ENCODE assay signal across 13 mouse cellular contexts in the genomic region with DNA sequence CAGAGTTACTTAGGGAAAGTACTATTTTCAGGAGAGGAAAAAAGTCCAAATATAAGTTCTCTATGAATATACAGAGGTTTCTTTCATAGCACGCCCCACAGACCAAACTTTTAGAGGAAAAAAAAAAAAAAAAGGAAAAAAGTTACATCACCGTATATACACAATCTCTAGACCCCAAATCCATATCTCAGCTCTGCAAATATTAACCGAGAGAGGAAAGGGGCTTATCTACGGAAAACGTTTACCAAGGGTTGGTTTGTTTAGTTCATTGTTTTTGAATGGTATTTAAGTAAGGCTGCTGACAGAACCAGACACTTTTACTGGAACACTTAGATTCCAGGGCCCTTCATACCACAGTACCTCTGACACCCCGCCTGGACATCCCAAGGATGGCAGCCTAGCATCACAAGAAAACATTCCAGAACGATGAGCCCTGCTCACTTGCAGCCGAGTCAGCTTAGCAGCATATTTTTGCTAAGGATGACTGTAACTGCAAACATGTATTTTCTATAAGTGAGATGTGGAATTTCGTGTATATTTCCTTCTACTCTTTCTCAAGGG. TPM values are rescaled to one million over a fixed set of nuclear protein-coding genes. Genes with fewer than 3 reads are reported as not detected.
A peak's percentile ranks its signal among the peaks of the same experiment; 100 is the strongest.
DNase-seq lines count a peak whose midpoint lies in the region; ATAC-seq lines count a peak whose summit lies in the region.
"Had no signal": no experiment of that assay in that cellular context is flagged by ENCODE, and none has a peak within 500 bp of the region (broad histone marks: within the 10 kb centered on the region; RNA-seq: fewer than 3 reads in every experiment).

No protein-coding gene starts in this region.

- peaks cover 99% of the 10 kb centered on the region for H3K4me1 ChIP-seq in heart, embryonic 13.5 days
- peaks cover 70% of the 10 kb centered on the region for H3K4me1 ChIP-seq in lung, embryonic 16.5 days (replicated peaks; ENCODE audit: control insufficient read depth, insufficient read depth, low read length)
- H3K4me1 ChIP-seq in limb, embryonic 15.5 days = peaks cover 85% of the 10 kb centered on the region
- H3K4me1 ChIP-seq in hindbrain, embryonic 16.5 days (ENCODE audit: control insufficient read depth, insufficient read depth, low read depth, low read length) = peaks cover 4% of the 10 kb centered on the region; the same call in 1 of the 2 replicates
- H3K4me1 ChIP-seq: megakaryocyte, embryonic 14.5 days had no signal

- 32% methylated on average over 9 of the region's 9 CpGs for WGBS in heart, embryonic 13.5 days
- 32% methylated on average over 9 of the region's 9 CpGs for WGBS in lung, embryonic 16.5 days
- 54% methylated on average over 9 of the region's 9 CpGs for WGBS in limb, embryonic 15.5 days
- 88% methylated on average over 9 of the region's 9 CpGs for WGBS in hindbrain, embryonic 16.5 days

- H3K4me2 ChIP-seq in heart, embryonic 13.5 days = no peak overlapping the region
- no peak overlapping the region for H3K4me2 ChIP-seq in lung, embryonic 16.5 days (ENCODE audit: low read depth, low read length)
- H3K4me2 ChIP-seq in limb, embryonic 15.5 days = no peak overlapping the region
- H3K4me2 ChIP-seq in hindbrain, embryonic 16.5 days (ENCODE audit: low read length) = no peak overlapping the region

- H3K9me3 ChIP-seq in heart, embryonic 13.5 days = no peaks in the 10 kb centered on the region
- no peaks in the 10 kb centered on the region for H3K9me3 ChIP-seq in lung, embryonic 16.5 days (ENCODE audit: control insufficient read depth, low read length)
- H3K9me3 ChIP-seq in limb, embryonic 15.5 days = no peaks in the 10 kb centered on the region
- no peaks in the 10 kb centered on the region for H3K9me3 ChIP-seq in hindbrain, embryonic 16.5 days (ENCODE audit: control insufficient read depth, low read length)
- H3K9me3 ChIP-seq: megakaryocyte, embryonic 14.5 days had no signal

- peaks cover 3% of the 10 kb centered on the region; the same call in 1 of the 2 replicates for H3K36me3 ChIP-seq in heart, embryonic 13.5 days
- no peaks in the 10 kb centered on the region for H3K36me3 ChIP-seq in lung, embryonic 16.5 days (ENCODE audit: control insufficient read depth, insufficient read depth, low read length)
- no peaks in the 10 kb centered on the region for H3K36me3 ChIP-seq in limb, embryonic 15.5 days
- H3K36me3 ChIP-seq in hindbrain, embryonic 16.5 days (ENCODE audit: control insufficient read depth, insufficient read depth, low read length) = no peaks in the 10 kb centered on the region

- no peaks in the 10 kb centered on the region for H3K27me3 ChIP-seq in heart, embryonic 13.5 days (replicated peaks)
- no peaks in the 10 kb centered on the region for H3K27me3 ChIP-seq in lung, embryonic 16.5 days (ENCODE audit: control insufficient read depth, insufficient read depth, low read depth, low read length)
- no peaks in the 10 kb centered on the region for H3K27me3 ChIP-seq in limb, embryonic 15.5 days
- H3K27me3 ChIP-seq in hindbrain, embryonic 16.5 days (replicated peaks; ENCODE audit: control insufficient read depth, insufficient read depth, low read length) = no peaks in the 10 kb centered on the region
- H3K27me3 ChIP-seq: CH12.LX; megakaryocyte, embryonic 14.5 days had no signal

- intact Hi-C loops in heart, postnatal 10 days (cut with DNase I) = no loop called here

- H3K4me3 ChIP-seq in heart, embryonic 13.5 days = no peak overlapping the region
- no peak overlapping the region for H3K4me3 ChIP-seq in lung, embryonic 16.5 days (ENCODE audit: low read length)
- H3K4me3 ChIP-seq in limb, embryonic 15.5 days = no peak overlapping the region
- H3K4me3 ChIP-seq in hindbrain, embryonic 16.5 days (ENCODE audit: low read length) = no peak overlapping the region
- H3K4me3 ChIP-seq: megakaryocyte, embryonic 14.5 days had no signal

- H3K9ac ChIP-seq in heart, embryonic 13.5 days = peak overlapping the region; percentile 67
- H3K9ac ChIP-seq in lung, embryonic 16.5 days (ENCODE audit: low read length) = no peak overlapping the region
- no peak overlapping the region for H3K9ac ChIP-seq in limb, embryonic 15.5 days
- H3K9ac ChIP-seq in hindbrain, embryonic 16.5 days (ENCODE audit: low read depth, low read length) = no peak overlapping the region

- no peak for ATAC-seq in heart, embryonic 13.5 days (ENCODE audit: extremely low read depth, insufficient number of reproducible peaks, low FRiP score, low TSS enrichment)
- peak; percentile 44 for ATAC-seq in lung, embryonic 16.5 days (ENCODE audit: low read depth)
- no peak for ATAC-seq in limb, embryonic 15.5 days (ENCODE audit: insufficient number of reproducible peaks, low FRiP score, low TSS enrichment, low read depth)
- ATAC-seq in hindbrain, embryonic 16.5 days = no peak
- ATAC-seq: inflammation-experienced regulatory T-cells, adult 6 months had no signal

- peak overlapping the region; percentile 85 for H3K27ac ChIP-seq in heart, embryonic 13.5 days (replicated peaks)
- peak overlapping the region; percentile 88 for H3K27ac ChIP-seq in lung, embryonic 16.5 days (ENCODE audit: low read length)
- H3K27ac ChIP-seq in limb, embryonic 15.5 days = peak overlapping the region; percentile 80
- no peak overlapping the region for H3K27ac ChIP-seq in hindbrain, embryonic 16.5 days (ENCODE audit: low read depth, low read length)

- DNase-seq in heart, postnatal 10 days = no peak
- no peak for DNase-seq in lung, postnatal 14 days
- peak; percentile 16 for DNase-seq in yolk sac, embryonic 10.5 days (ENCODE audit: low spot score)
- DNase-seq: cerebellum, postnatal 10 days; gastrocnemius, postnatal 10 days; thymus, postnatal 36 days had no signal

RNA-seq across cellular contexts. Expression of gene Fndc3b, which starts 58.6 kb away (rescaled TPM):
- polyA plus RNA-seq in heart, embryonic 13.5 days (2015; fragmentation: Nextera tagmentation; extraction: Ambion mirVana) = 22.3 and 24.0 TPM in 2 replicates
- 10 to 100 TPM; 77.3 to 95.8 TPM for total RNA-seq in heart, postnatal 10 days (2021)
- polyA plus RNA-seq in lung, embryonic 16.5 days (2015; fragmentation: Nextera tagmentation; extraction: Ambion mirVana) = 36.3 and 36.9 TPM in 2 replicates
- 35.4 and 39.5 TPM in 2 replicates for polyA plus RNA-seq in limb, embryonic 15.5 days (2015; fragmentation: Nextera tagmentation; extraction: Ambion mirVana)
- 7.5 and 9.4 TPM in 2 replicates for polyA plus RNA-seq in hindbrain, embryonic 16.5 days (2015; fragmentation: Nextera tagmentation; extraction: Ambion mirVana)
